Mouse (Mus musculus): ENCODE results near the gene Tnfrsf18. TPM values are rescaled to one million over a fixed set of nuclear protein-coding genes. Genes with fewer than 3 reads are reported as not detected.

Gene Tnfrsf18
- polyA plus RNA-seq, 1 experiment, result 0.30 TPM

DNA sequence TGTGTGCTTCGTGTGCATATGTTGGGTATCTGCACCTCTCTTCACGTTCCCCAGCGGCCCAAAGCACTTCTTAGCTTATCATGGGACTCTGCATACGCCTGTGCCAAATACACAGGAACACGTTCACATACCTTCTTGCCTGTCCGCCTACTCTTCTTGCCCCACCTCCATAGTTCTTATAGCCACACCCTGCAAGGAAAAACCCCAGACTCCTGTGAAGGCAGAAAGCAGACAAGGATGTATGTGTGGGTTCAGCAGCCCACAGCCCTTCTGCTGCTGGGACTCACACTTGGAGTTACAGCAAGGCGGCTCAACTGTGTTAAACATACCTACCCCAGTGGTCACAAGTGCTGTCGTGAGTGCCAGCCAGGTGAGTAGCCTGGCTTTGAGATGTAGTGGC is 12.3 kb upstream of the Tnfrsf18 start, which contains the start of gene Tnfrsf4:
Tnfrsf4 (plus strand) TSS at position 207 of the 400 bp plus-strand sequence.
- H3K4me3 ChIP-seq (ENCODE audit: insufficient read depth, poor library complexity, severe bottlenecking), result no peak within 1 kb of the TSS
- H3K27me3 ChIP-seq (ENCODE audit: control insufficient read depth, insufficient read depth, insufficient read length), result no peaks in the 10 kb centered on the region
- no peaks in the 10 kb centered on the region for H3K79me2 ChIP-seq (ENCODE audit: control insufficient read depth, insufficient read depth)
- H3ac ChIP-seq (ENCODE audit: control insufficient read depth, insufficient read length, low read depth), result no peak within 1 kb of the TSS
- H3K36me3 ChIP-seq (ENCODE audit: control insufficient read depth, insufficient read depth), result peaks cover 44% of the 10 kb centered on the region
- no peaks in the 10 kb centered on the region for H3K79me3 ChIP-seq (ENCODE audit: low read depth)
- no peak for TF ChIP-seq MAX (IDR thresholded peaks at IDR 0.05)
- TF ChIP-seq MYOD1 (IDR thresholded peaks at IDR 0.05; ENCODE audit: control insufficient read depth, insufficient read length, low read depth), result no peak
- no peak for TF ChIP-seq USF1 (IDR thresholded peaks at IDR 0.05; ENCODE audit: low read depth)
- no peak for TF ChIP-seq FOSL1 (IDR thresholded peaks at IDR 0.05; ENCODE audit: insufficient read depth, low read length, poor library complexity, severe bottlenecking)
- TF ChIP-seq CEBPB (IDR thresholded peaks at IDR 0.05; ENCODE audit: low read depth), result no peak
- TF ChIP-seq MYOG (IDR thresholded peaks at IDR 0.05; ENCODE audit: control insufficient read depth, extremely low read depth, insufficient read length), result no peak
- no peak for TF ChIP-seq CTCF (IDR thresholded peaks at IDR 0.05; ENCODE audit: control insufficient read depth, insufficient read depth, insufficient read length)

DNA sequence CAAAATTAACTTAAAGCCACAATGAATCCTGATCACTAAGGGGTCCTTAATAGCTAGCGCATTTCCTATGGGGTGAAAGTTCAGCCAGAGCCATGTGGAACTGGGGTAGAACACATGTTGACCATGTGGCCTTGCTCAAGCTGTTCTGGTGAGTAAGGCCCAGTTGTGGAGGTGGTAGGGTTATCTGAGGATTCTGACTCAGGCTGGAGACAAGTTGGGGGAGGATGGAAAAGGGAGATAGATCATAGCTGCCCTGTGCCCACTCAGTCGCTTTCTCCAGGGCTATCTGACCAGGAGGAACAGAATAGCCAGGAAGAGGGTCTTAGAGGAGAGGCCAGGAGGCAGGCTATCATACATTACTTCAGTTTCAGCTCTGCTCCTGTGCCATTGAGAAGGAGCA is 11.5 kb upstream of the Tnfrsf18 start:
- H3ac ChIP-seq (ENCODE audit: control insufficient read depth, insufficient read length, low read depth), result no peak overlapping the region
- peaks cover 36% of the 10 kb centered on the region for H3K36me3 ChIP-seq (ENCODE audit: control insufficient read depth, insufficient read depth)
- no peaks in the 10 kb centered on the region for H3K27me3 ChIP-seq (ENCODE audit: control insufficient read depth, insufficient read depth, insufficient read length)
- H3K79me3 ChIP-seq (ENCODE audit: low read depth), result no peaks in the 10 kb centered on the region
- no peaks in the 10 kb centered on the region for H3K79me2 ChIP-seq (ENCODE audit: control insufficient read depth, insufficient read depth)
- H3K4me3 ChIP-seq (ENCODE audit: insufficient read depth, poor library complexity, severe bottlenecking), result no peak overlapping the region
- TF ChIP-seq CEBPB (IDR thresholded peaks at IDR 0.05; ENCODE audit: low read depth) (no peak), CTCF (IDR thresholded peaks at IDR 0.05; ENCODE audit: control insufficient read depth, insufficient read depth, insufficient read length) (no peak), MYOD1 (IDR thresholded peaks at IDR 0.05; ENCODE audit: control insufficient read depth, insufficient read length, low read depth) (no peak), MYOG (IDR thresholded peaks at IDR 0.05; ENCODE audit: control insufficient read depth, extremely low read depth, insufficient read length) (no peak), MAX (IDR thresholded peaks at IDR 0.05) (no peak), USF1 (IDR thresholded peaks at IDR 0.05; ENCODE audit: low read depth) (no peak), FOSL1 (IDR thresholded peaks at IDR 0.05; ENCODE audit: insufficient read depth, low read length, poor library complexity, severe bottlenecking) (no peak)

DNA sequence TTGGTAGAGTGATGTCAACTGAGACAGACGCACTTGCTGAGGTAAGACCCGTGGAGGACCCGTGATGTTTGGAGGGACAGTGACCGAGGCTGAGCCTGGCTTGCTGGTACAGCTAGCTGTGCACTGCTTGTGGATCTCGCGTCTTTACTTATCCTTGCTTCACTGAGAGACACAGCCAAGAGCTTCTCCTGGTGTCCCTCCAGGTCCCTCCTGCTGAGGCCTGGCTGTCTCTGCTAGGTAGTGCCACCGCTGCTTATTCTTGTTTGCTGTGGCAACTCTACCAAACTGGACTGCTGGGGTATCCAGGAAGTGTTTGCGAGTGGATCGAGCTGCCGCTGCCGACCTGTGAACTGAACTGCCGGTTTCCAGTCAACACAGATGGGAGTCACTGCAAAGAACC is 6.2 kb upstream of the Tnfrsf18 start:
- peaks cover 6% of the 10 kb centered on the region for H3K36me3 ChIP-seq (ENCODE audit: control insufficient read depth, insufficient read depth)
- no peaks in the 10 kb centered on the region for H3K79me2 ChIP-seq (ENCODE audit: control insufficient read depth, insufficient read depth)

DNA sequence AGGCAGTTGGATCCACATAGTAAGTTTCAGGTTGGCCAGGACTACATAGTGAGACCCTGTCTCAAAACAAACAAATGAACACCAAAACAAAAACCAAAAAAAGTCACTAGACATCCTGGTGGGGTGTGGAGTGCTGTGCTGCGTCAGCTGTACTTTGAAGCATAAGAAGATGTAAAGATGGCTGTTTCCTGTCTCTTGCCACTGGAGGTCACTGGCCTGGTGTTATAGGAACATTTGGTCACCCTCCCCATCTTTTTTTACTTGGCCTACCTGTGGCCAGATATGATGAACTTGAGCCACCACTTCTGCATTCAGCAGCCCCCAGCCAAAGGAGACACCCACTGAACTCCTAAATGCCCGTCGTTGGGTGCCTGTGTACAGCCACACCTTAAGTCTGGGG is 4.6 kb upstream of the Tnfrsf18 start:
- peaks cover 1% of the 10 kb centered on the region for H3K36me3 ChIP-seq (ENCODE audit: control insufficient read depth, insufficient read depth)
- no peaks in the 10 kb centered on the region for H3K79me3 ChIP-seq (ENCODE audit: low read depth)
- no peak overlapping the region for H3ac ChIP-seq (ENCODE audit: control insufficient read depth, insufficient read length, low read depth)
- H3K79me2 ChIP-seq (ENCODE audit: control insufficient read depth, insufficient read depth), result no peaks in the 10 kb centered on the region
- H3K4me3 ChIP-seq (ENCODE audit: insufficient read depth, poor library complexity, severe bottlenecking), result no peak overlapping the region
- TF ChIP-seq USF1 (IDR thresholded peaks at IDR 0.05; ENCODE audit: low read depth), result no peak
- TF ChIP-seq CTCF (IDR thresholded peaks at IDR 0.05; ENCODE audit: control insufficient read depth, insufficient read depth, insufficient read length), result no peak
- H3K27me3 ChIP-seq (ENCODE audit: control insufficient read depth, insufficient read depth, insufficient read length), result no peaks in the 10 kb centered on the region

More for the DNA sequence above, 6.2 kb upstream of the Tnfrsf18 start:
- Histone ChIP-seq H3K27me3 (ENCODE audit: control insufficient read depth, insufficient read depth, insufficient read length) (no peaks in the 10 kb centered on the region), H3K4me3 (ENCODE audit: insufficient read depth, poor library complexity, severe bottlenecking) (no peak overlapping the region), H3K79me3 (ENCODE audit: low read depth) (no peaks in the 10 kb centered on the region), H3ac (ENCODE audit: control insufficient read depth, insufficient read length, low read depth) (no peak overlapping the region)
- TF ChIP-seq FOSL1 (IDR thresholded peaks at IDR 0.05; ENCODE audit: insufficient read depth, low read length, poor library complexity, severe bottlenecking), result no peak
- TF ChIP-seq MAX (IDR thresholded peaks at IDR 0.05), result no peak
- TF ChIP-seq USF1 (IDR thresholded peaks at IDR 0.05; ENCODE audit: low read depth), result no peak
- no peak for TF ChIP-seq CTCF (IDR thresholded peaks at IDR 0.05; ENCODE audit: control insufficient read depth, insufficient read depth, insufficient read length)
- TF ChIP-seq MYOG (IDR thresholded peaks at IDR 0.05; ENCODE audit: control insufficient read depth, extremely low read depth, insufficient read length), result no peak
- TF ChIP-seq CEBPB (IDR thresholded peaks at IDR 0.05; ENCODE audit: low read depth), result no peak
- no peak for TF ChIP-seq MYOD1 (IDR thresholded peaks at IDR 0.05; ENCODE audit: control insufficient read depth, insufficient read length, low read depth)

DNA sequence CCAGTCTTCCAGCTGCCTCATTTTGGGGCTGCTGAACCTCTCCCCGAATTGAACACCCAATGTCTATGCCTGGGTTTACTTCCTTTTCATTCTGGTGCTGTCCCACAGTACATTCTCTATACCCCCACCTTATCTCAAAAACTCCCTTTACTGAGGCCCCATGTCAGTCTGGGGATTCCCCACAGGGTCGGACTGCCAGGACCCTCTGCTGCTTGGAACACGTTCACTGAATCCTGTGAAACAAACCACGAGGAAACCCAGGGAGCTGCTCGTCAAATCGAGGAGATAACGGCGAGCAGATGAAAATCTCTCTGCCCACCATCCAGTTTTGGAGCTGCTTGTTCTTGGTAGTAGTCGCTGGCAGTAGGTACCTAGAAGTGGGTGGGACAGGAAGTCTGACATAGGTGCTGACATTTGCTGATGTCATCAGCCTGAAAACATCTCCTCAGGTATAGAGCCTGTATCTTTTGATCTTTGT is 4.0 kb upstream of the Tnfrsf18 start:
- H3K79me3 ChIP-seq (ENCODE audit: low read depth), result no peaks in the 10 kb centered on the region
- H3K27me3 ChIP-seq (ENCODE audit: control insufficient read depth, insufficient read depth, insufficient read length), result no peaks in the 10 kb centered on the region
- TF ChIP-seq CTCF (IDR thresholded peaks at IDR 0.05; ENCODE audit: control insufficient read depth, insufficient read depth, insufficient read length) (no peak), FOSL1 (IDR thresholded peaks at IDR 0.05; ENCODE audit: insufficient read depth, low read length, poor library complexity, severe bottlenecking) (no peak), USF1 (IDR thresholded peaks at IDR 0.05; ENCODE audit: low read depth) (no peak), MYOG (IDR thresholded peaks at IDR 0.05; ENCODE audit: control insufficient read depth, extremely low read depth, insufficient read length) (no peak), CEBPB (IDR thresholded peaks at IDR 0.05; ENCODE audit: low read depth) (no peak)
- H3K79me2 ChIP-seq (ENCODE audit: control insufficient read depth, insufficient read depth), result no peaks in the 10 kb centered on the region
- H3K4me3 ChIP-seq (ENCODE audit: insufficient read depth, poor library complexity, severe bottlenecking), result no peak overlapping the region
- no peaks in the 10 kb centered on the region for H3K36me3 ChIP-seq (ENCODE audit: control insufficient read depth, insufficient read depth)
- H3ac ChIP-seq (ENCODE audit: control insufficient read depth, insufficient read length, low read depth), result no peak overlapping the region

DNA sequence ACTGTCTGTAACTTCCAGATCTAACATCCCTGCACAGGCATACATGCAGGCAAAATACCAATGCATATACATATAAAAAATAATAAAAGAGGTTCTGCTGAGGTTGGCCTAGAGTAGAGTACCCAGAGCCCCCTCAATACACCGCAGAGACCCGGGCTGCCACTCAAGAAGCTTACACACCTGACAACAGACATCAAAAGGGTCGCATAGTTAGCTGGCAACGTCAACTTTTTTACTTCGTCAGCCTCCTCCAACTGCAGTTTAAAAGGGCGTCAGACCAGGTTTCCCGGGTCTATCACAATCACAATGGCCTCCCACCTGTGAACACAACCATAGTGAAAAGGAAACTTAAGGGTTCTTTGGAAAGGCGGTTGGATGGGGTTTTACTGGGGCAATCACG is 2.4 kb upstream of the Tnfrsf18 start:
- TF ChIP-seq MAX (IDR thresholded peaks at IDR 0.05) (no peak), FOSL1 (IDR thresholded peaks at IDR 0.05; ENCODE audit: insufficient read depth, low read length, poor library complexity, severe bottlenecking) (no peak), USF1 (IDR thresholded peaks at IDR 0.05; ENCODE audit: low read depth) (no peak), MYOG (IDR thresholded peaks at IDR 0.05; ENCODE audit: control insufficient read depth, extremely low read depth, insufficient read length) (no peak), CEBPB (IDR thresholded peaks at IDR 0.05; ENCODE audit: low read depth) (no peak), CTCF (IDR thresholded peaks at IDR 0.05; ENCODE audit: control insufficient read depth, insufficient read depth, insufficient read length) (no peak), MYOD1 (IDR thresholded peaks at IDR 0.05; ENCODE audit: control insufficient read depth, insufficient read length, low read depth) (no peak)
- Histone ChIP-seq H3K4me3 (ENCODE audit: insufficient read depth, poor library complexity, severe bottlenecking) (no peak overlapping the region), H3K27me3 (ENCODE audit: control insufficient read depth, insufficient read depth, insufficient read length) (no peaks in the 10 kb centered on the region), H3K79me3 (ENCODE audit: low read depth) (no peaks in the 10 kb centered on the region), H3K79me2 (ENCODE audit: control insufficient read depth, insufficient read depth) (no peaks in the 10 kb centered on the region), H3ac (ENCODE audit: control insufficient read depth, insufficient read length, low read depth) (no peak overlapping the region), H3K36me3 (ENCODE audit: control insufficient read depth, insufficient read depth) (no peaks in the 10 kb centered on the region)
